Mouse (Mus musculus): Measurements from ENCODE around the gene Ttc24.

Ttc24 gene

GRCm38 (mm10) chr3:88078204-88078603 is at the start of gene Ttc24:
Gene Ttc24 (minus strand): TSS chr3:88078304.
- no peak for DNase-seq (ENCODE audit: extremely low read depth, insufficient read length, low spot score)

GRCm38 (mm10) chr3:88127636-88128035 is 49.5 kb upstream of the Ttc24 start:
- no peak for DNase-seq (ENCODE audit: extremely low read depth, insufficient read length, low spot score)

GRCm38 (mm10) chr3:88126181-88126580 is 48.1 kb upstream of the Ttc24 start:
- no peak for DNase-seq (ENCODE audit: extremely low read depth, insufficient read length, low spot score)

- DNase-seq (ENCODE audit: extremely low read depth, insufficient read length, low spot score): no peak
Observed at GRCm38 (mm10) chr3:88125195-88125594, 47.1 kb upstream of the Ttc24 start.

GRCm38 (mm10) chr3:88121164-88122131 is 43.3 kb upstream of the Ttc24 start:
- no peak for DNase-seq (ENCODE audit: extremely low read depth, insufficient read length, low spot score)

GRCm38 (mm10) chr3:88120117-88120651 is 42.1 kb upstream of the Ttc24 start:
- DNase-seq (ENCODE audit: extremely low read depth, insufficient read length, low spot score): no peak

GRCm38 (mm10) chr3:88114396-88114795 is 36.3 kb upstream of the Ttc24 start:
- DNase-seq (ENCODE audit: extremely low read depth, insufficient read length, low spot score): no peak

GRCm38 (mm10) chr3:88109126-88109525 is 31.0 kb upstream of the Ttc24 start:
- no peak for DNase-seq (ENCODE audit: extremely low read depth, insufficient read length, low spot score)

GRCm38 (mm10) chr3:88106126-88106525 is 28.0 kb upstream of the Ttc24 start:
- no peak for DNase-seq (ENCODE audit: extremely low read depth, insufficient read length, low spot score)

- DNase-seq (ENCODE audit: extremely low read depth, insufficient read length, low spot score): no peak
Observed at GRCm38 (mm10) chr3:88102611-88103010, 24.5 kb upstream of the Ttc24 start.

- no peak for DNase-seq (ENCODE audit: extremely low read depth, insufficient read length, low spot score)
Observed at GRCm38 (mm10) chr3:88102196-88102595, 24.1 kb upstream of the Ttc24 start.

GRCm38 (mm10) chr3:88101736-88102135 is 23.6 kb upstream of the Ttc24 start:
- DNase-seq (ENCODE audit: extremely low read depth, insufficient read length, low spot score): no peak

GRCm38 (mm10) chr3:88100251-88100650 is 22.1 kb upstream of the Ttc24 start:
- no peak for DNase-seq (ENCODE audit: extremely low read depth, insufficient read length, low spot score)

- peak; percentile 34 for DNase-seq (ENCODE audit: extremely low read depth, insufficient read length, low spot score)
Observed at GRCm38 (mm10) chr3:88097666-88098065, 19.6 kb upstream of the Ttc24 start.

- DNase-seq (ENCODE audit: extremely low read depth, insufficient read length, low spot score): no peak
Observed at GRCm38 (mm10) chr3:88094126-88094525, 16.0 kb upstream of the Ttc24 start.

- DNase-seq (ENCODE audit: extremely low read depth, insufficient read length, low spot score): no peak
Observed at GRCm38 (mm10) chr3:88090616-88091015, 12.5 kb upstream of the Ttc24 start.

GRCm38 (mm10) chr3:88090106-88090505 is 12.0 kb upstream of the Ttc24 start:
- no peak for DNase-seq (ENCODE audit: extremely low read depth, insufficient read length, low spot score)

- DNase-seq (ENCODE audit: extremely low read depth, insufficient read length, low spot score): peak; percentile 45
Observed at GRCm38 (mm10) chr3:88087688-88088087, 9.6 kb upstream of the Ttc24 start.

- DNase-seq (ENCODE audit: extremely low read depth, insufficient read length, low spot score): no peak
Observed at GRCm38 (mm10) chr3:88085459-88085858, 7.4 kb upstream of the Ttc24 start.

- DNase-seq (ENCODE audit: extremely low read depth, insufficient read length, low spot score): no peak
Observed at GRCm38 (mm10) chr3:88084001-88084400, 5.9 kb upstream of the Ttc24 start.

- peak; percentile 75 for DNase-seq (ENCODE audit: extremely low read depth, insufficient read length, low spot score)
Observed at GRCm38 (mm10) chr3:88082663-88083062, 4.6 kb upstream of the Ttc24 start.

GRCm38 (mm10) chr3:88082224-88082618 is 4.1 kb upstream of the Ttc24 start:
- DNase-seq (ENCODE audit: extremely low read depth, insufficient read length, low spot score): no peak

Data from 3134 (cell line).